Mouse (Mus musculus): ENCODE results near the gene 4930442H23Rik. TPM values are rescaled to one million over a fixed set of nuclear protein-coding genes. Genes with fewer than 3 reads are reported as not detected.
"Not testable (repeated sequence)": the region's sequence is repeated elsewhere in the genome, so short reads cannot be mapped to it uniquely, and the experiment has no call there.

The 4930442H23Rik gene
- polyA plus RNA-seq, 1 experiment from 2014 or later: not detected

- ATAC-seq; H3K4me2 ChIP-seq (ENCODE audit: low read length); H3K27me3 ChIP-seq (replicated peaks; ENCODE audit: control insufficient read depth, insufficient read depth, low read length); H3K4me3 ChIP-seq (ENCODE audit: low read length); H3K9ac ChIP-seq (ENCODE audit: low read depth, low read length); H3K27ac ChIP-seq (ENCODE audit: low read depth, low read length); H3K9me3 ChIP-seq (ENCODE audit: control insufficient read depth, low read length): not testable (repeated sequence)
- Histone ChIP-seq H3K4me1 (ENCODE audit: control insufficient read depth, insufficient read depth, low read depth, low read length) (peaks cover 28% of the 10 kb centered on the region), H3K36me3 (ENCODE audit: control insufficient read depth, insufficient read depth, low read length) (peaks cover 57% of the 10 kb centered on the region)
- 74% methylated on average over 12 of the region's 12 CpGs for WGBS
Observed at GRCm38 (mm10) chr10:81181860-81182259, 1.8 kb downstream of the 4930442H23Rik start.

- H3K27me3 ChIP-seq (replicated peaks; ENCODE audit: control insufficient read depth, insufficient read depth, low read length): no peaks in the 10 kb centered on the region
- ATAC-seq: no peak
- WGBS: 91% methylated on average over 13 of the region's 13 CpGs
- H3K4me1 ChIP-seq (ENCODE audit: control insufficient read depth, insufficient read depth, low read depth, low read length): peaks cover 30% of the 10 kb centered on the region
- no peak overlapping the region for H3K9ac ChIP-seq (ENCODE audit: low read depth, low read length)
- H3K4me2 ChIP-seq (ENCODE audit: low read length): no peak overlapping the region
- H3K27ac ChIP-seq (ENCODE audit: low read depth, low read length): no peak overlapping the region
- H3K36me3 ChIP-seq (ENCODE audit: control insufficient read depth, insufficient read depth, low read length): peaks cover 57% of the 10 kb centered on the region
- no peak overlapping the region for H3K4me3 ChIP-seq (ENCODE audit: low read length)
- no peaks in the 10 kb centered on the region for H3K9me3 ChIP-seq (ENCODE audit: control insufficient read depth, low read length)
Observed at GRCm38 (mm10) chr10:81180946-81181345, 2.7 kb downstream of the 4930442H23Rik start.

GRCm38 (mm10) chr10:81179451-81180342, 4.0 kb downstream of the 4930442H23Rik start:
- Histone ChIP-seq H3K27ac (ENCODE audit: low read depth, low read length) (0 out of 2 replicates have a peak overlapping the region, but pooled peaks have one; percentile 5), H3K36me3 (ENCODE audit: control insufficient read depth, insufficient read depth, low read length) (peaks cover 52% of the 10 kb centered on the region), H3K27me3 (replicated peaks; ENCODE audit: control insufficient read depth, insufficient read depth, low read length) (no peaks in the 10 kb centered on the region), H3K4me3 (ENCODE audit: low read length) (no peak overlapping the region), H3K4me1 (ENCODE audit: control insufficient read depth, insufficient read depth, low read depth, low read length) (peaks cover 38% of the 10 kb centered on the region), H3K4me2 (ENCODE audit: low read length) (no peak overlapping the region), H3K9ac (ENCODE audit: low read depth, low read length) (no peak overlapping the region), H3K9me3 (ENCODE audit: control insufficient read depth, low read length) (no peaks in the 10 kb centered on the region)
- no peak for ATAC-seq
- 92% methylated on average over 32 of the region's 32 CpGs for WGBS

- no peak overlapping the region for H3K27ac ChIP-seq (ENCODE audit: low read depth, low read length)
- H3K9ac ChIP-seq (ENCODE audit: low read depth, low read length): no peak overlapping the region
- WGBS: 93% methylated on average over 11 of the region's 11 CpGs
- no peak for ATAC-seq
- no peak overlapping the region for H3K4me2 ChIP-seq (ENCODE audit: low read length)
- no peaks in the 10 kb centered on the region for H3K9me3 ChIP-seq (ENCODE audit: control insufficient read depth, low read length)
- peaks cover 44% of the 10 kb centered on the region for H3K4me1 ChIP-seq (ENCODE audit: control insufficient read depth, insufficient read depth, low read depth, low read length)
- no peak overlapping the region for H3K4me3 ChIP-seq (ENCODE audit: low read length)
- no peaks in the 10 kb centered on the region for H3K27me3 ChIP-seq (replicated peaks; ENCODE audit: control insufficient read depth, insufficient read depth, low read length)
- H3K36me3 ChIP-seq (ENCODE audit: control insufficient read depth, insufficient read depth, low read length): peaks cover 49% of the 10 kb centered on the region
Observed at GRCm38 (mm10) chr10:81178927-81179326, 4.7 kb downstream of the 4930442H23Rik start.

GRCm38 (mm10) chr10:81177958-81178712, 5.5 kb downstream of the 4930442H23Rik start:
- H3K4me1 ChIP-seq (ENCODE audit: control insufficient read depth, insufficient read depth, low read depth, low read length): peaks cover 46% of the 10 kb centered on the region
- WGBS: 71% methylated on average over 14 of the region's 14 CpGs
- peak overlapping the region; percentile 76 for H3K9ac ChIP-seq (ENCODE audit: low read depth, low read length)
- H3K4me2 ChIP-seq (ENCODE audit: low read length): peak overlapping the region; percentile 96
- H3K4me3 ChIP-seq (ENCODE audit: low read length): peak overlapping the region; percentile 55
- no peaks in the 10 kb centered on the region for H3K27me3 ChIP-seq (replicated peaks; ENCODE audit: control insufficient read depth, insufficient read depth, low read length)
- peaks cover 49% of the 10 kb centered on the region for H3K36me3 ChIP-seq (ENCODE audit: control insufficient read depth, insufficient read depth, low read length)
- no peaks in the 10 kb centered on the region for H3K9me3 ChIP-seq (ENCODE audit: control insufficient read depth, low read length)
- no peak overlapping the region; the same call in 1 of the 2 replicates for H3K27ac ChIP-seq (ENCODE audit: low read depth, low read length)
- ATAC-seq: no peak

GRCm38 (mm10) chr10:81177491-81177925, 6.1 kb downstream of the 4930442H23Rik start:
- Histone ChIP-seq H3K9me3 (ENCODE audit: control insufficient read depth, low read length) (no peaks in the 10 kb centered on the region), H3K27ac (ENCODE audit: low read depth, low read length) (peak overlapping the region; percentile 90), H3K9ac (ENCODE audit: low read depth, low read length) (peak overlapping the region; percentile 76), H3K27me3 (replicated peaks; ENCODE audit: control insufficient read depth, insufficient read depth, low read length) (no peaks in the 10 kb centered on the region), H3K36me3 (ENCODE audit: control insufficient read depth, insufficient read depth, low read length) (peaks cover 49% of the 10 kb centered on the region), H3K4me2 (ENCODE audit: low read length) (peak overlapping the region; percentile 96), H3K4me1 (ENCODE audit: control insufficient read depth, insufficient read depth, low read depth, low read length) (peaks cover 49% of the 10 kb centered on the region), H3K4me3 (ENCODE audit: low read length) (peak overlapping the region; percentile 55)
- no peak for ATAC-seq
- WGBS: 10% methylated on average over 16 of the region's 16 CpGs

- peaks cover 45% of the 10 kb centered on the region for H3K4me1 ChIP-seq (ENCODE audit: control insufficient read depth, insufficient read depth, low read depth, low read length)
- peak within 1 kb of the TSS; percentile 76 for H3K9ac ChIP-seq (ENCODE audit: low read depth, low read length)
- peak; percentile 70 for ATAC-seq
- peak within 1 kb of the TSS; percentile 90 for H3K27ac ChIP-seq (ENCODE audit: low read depth, low read length)
- H3K36me3 ChIP-seq (ENCODE audit: control insufficient read depth, insufficient read depth, low read length): peaks cover 40% of the 10 kb centered on the region
- peak within 1 kb of the TSS; percentile 96 for H3K4me2 ChIP-seq (ENCODE audit: low read length)
- H3K27me3 ChIP-seq (replicated peaks; ENCODE audit: control insufficient read depth, insufficient read depth, low read length): no peaks in the 10 kb centered on the region
- H3K9me3 ChIP-seq (ENCODE audit: control insufficient read depth, low read length): no peaks in the 10 kb centered on the region
- H3K4me3 ChIP-seq (ENCODE audit: low read length): peak within 1 kb of the TSS; percentile 55
- WGBS: under 1% methylated on average over 77 of the region's 77 CpGs
Observed at GRCm38 (mm10) chr10:81176466-81177271, 7.0 kb downstream of the 4930442H23Rik start, which contains the start of gene Eef2. Gene Eef2, plus strand, starts transcription at chr10:81176631.

- H3K27me3 ChIP-seq (replicated peaks; ENCODE audit: control insufficient read depth, insufficient read depth, low read length): no peaks in the 10 kb centered on the region
- WGBS: 5% methylated on average over 13 of the region's 13 CpGs
- H3K4me1 ChIP-seq (ENCODE audit: control insufficient read depth, insufficient read depth, low read depth, low read length): peaks cover 45% of the 10 kb centered on the region
- peak overlapping the region; percentile 51 for H3K9ac ChIP-seq (ENCODE audit: low read depth, low read length)
- H3K4me3 ChIP-seq (ENCODE audit: low read length): peak overlapping the region; percentile 55
- peaks cover 34% of the 10 kb centered on the region for H3K36me3 ChIP-seq (ENCODE audit: control insufficient read depth, insufficient read depth, low read length)
- no peaks in the 10 kb centered on the region for H3K9me3 ChIP-seq (ENCODE audit: control insufficient read depth, low read length)
- no peak for ATAC-seq
- peak overlapping the region; percentile 60 for H3K4me2 ChIP-seq (ENCODE audit: low read length)
- peak overlapping the region; percentile 90 for H3K27ac ChIP-seq (ENCODE audit: low read depth, low read length)
Observed at GRCm38 (mm10) chr10:81175936-81176465, 7.6 kb downstream of the 4930442H23Rik start.
